Mouse (Mus musculus) adrenal gland, postnatal 10 days (tissue): Measurements from ENCODE around the gene Calr4. TPM values are rescaled to one million over a fixed set of nuclear protein-coding genes. Genes with fewer than 3 reads are reported as not detected.

ENCODE experiments used
- DNase-seq: peaks from one replicate; pipeline ENCODE4 v3.0.0; 2021; ENCODE audit warnings: mixed read lengths
- long read RNA-seq, 2 experiments: library from polyadenylated mRNA; stranded (forward); transcript quantifications; one replicate each; pipeline ENCODE4 v2.0.0; 2021
- total RNA-seq, 2 experiments: library from RNA; stranded (reverse); gene quantifications; 2 replicates each; pipeline ENCODE4 v1.2.3; 2021

Calr4 gene
- total RNA-seq, result 1 to 10 TPM in 1 of 2 experiments, under 1 TPM in 1; 0.90 to 1.8 TPM
- long read RNA-seq, experiment 1, partial matches to known transcripts, result 1 of 2 reads
- long read RNA-seq, experiment 1, other reads (novel, unspliced or antisense), result 1 of 2 reads
- long read RNA-seq, experiment 2, partial matches to known transcripts, result 2 of 3 reads
- long read RNA-seq, experiment 2, other reads (novel, unspliced or antisense), result 1 of 3 reads

DNA sequence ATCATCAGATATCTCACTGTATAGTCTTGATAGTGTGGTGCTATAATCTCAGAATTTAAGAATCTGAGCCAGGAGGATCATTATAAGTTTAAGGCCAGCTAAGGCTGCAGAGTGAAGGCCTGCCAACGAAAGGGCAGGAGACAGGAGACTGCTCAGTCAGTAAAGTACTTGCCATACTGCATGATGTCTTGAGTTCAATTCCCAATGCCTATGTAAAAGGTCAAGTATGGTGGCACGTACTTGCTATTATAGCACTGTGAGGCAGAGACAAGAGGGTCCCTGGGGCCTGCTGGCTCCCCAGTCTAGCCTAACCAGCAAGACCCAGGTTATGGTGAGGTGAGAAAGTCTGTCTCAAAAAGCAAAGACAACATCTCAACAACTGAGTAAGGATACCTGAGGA is at the start of gene Calr4:
Gene Calr4 (plus strand): TSS at position 301 of the 400 bp plus-strand sequence.
- no peak for DNase-seq

DNA sequence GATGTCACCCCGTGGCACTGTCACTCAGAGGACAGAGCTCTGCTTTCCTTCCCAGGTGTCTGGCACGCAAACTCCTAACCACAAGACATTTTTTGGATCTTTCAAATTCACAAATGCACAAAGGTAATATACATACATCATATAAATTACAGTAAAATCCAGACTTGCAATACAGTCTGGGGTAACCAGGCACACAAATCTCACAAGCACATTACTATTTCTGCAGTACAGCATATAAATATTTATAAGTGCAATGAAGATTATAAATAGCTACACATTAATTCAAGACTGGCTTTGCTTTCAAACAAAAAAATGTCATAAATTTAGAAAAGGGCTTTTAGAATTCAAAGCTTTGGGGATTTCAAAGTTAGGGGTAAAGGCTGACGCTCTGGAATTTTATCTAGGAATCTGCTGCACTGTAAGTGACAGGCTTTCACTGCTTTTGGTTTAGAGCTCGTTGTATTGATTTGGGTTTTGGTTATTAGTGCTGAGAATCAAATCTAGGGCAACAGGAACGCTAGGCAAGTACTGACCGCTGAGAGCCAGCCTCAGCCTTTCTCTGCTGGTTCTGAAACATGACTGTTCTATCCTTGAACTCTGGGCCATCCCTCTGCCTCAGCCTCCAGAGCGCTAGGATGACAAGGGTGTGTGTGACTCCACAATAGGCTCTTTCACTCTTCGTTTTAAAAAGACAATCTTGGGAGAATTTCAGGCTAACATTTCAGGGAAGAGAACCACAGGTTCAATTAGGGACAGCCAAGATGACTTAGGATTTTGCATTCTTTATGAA is 48.5 kb upstream of the Calr4 start:
- DNase-seq, result no peak

DNA sequence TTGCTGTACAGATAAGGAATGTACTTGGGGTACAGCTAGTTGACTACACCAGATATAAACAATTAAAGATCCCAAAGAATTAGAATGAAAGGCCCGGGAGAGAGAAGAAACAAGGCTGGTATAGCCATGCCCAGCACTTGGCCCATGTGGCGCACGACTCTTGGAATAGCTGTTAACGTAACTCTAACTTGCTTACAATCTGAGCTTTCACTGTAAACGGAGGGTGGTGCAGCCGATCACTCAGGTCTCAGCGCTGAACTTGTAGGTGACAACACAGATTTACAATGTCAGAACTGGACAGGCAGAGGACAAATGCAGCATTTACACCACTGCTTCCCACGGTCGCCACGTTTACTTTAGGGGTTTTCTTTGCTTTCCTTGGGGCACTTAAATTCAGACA is 42.7 kb upstream of the Calr4 start:
- no peak for DNase-seq

DNA sequence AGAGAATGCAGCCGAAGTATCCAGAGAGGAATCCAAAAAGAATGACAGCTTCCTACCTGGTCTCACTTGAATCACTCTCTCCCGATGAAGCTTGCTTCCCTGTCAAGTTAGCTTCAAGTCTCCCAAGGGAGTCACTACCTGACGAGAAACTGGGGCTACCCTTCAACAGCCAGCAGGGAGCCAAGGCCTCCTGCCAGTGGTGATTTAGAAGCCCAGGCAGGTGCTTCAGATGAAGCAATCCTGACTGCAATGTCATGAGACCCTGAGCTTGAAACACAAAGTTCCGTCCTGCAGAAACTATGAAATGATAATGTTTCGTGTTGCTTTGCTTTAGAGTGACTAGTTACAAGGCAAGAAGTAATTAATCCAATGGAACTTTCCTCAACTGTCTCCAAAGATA is 40.4 kb upstream of the Calr4 start:
- DNase-seq, result no peak

DNA sequence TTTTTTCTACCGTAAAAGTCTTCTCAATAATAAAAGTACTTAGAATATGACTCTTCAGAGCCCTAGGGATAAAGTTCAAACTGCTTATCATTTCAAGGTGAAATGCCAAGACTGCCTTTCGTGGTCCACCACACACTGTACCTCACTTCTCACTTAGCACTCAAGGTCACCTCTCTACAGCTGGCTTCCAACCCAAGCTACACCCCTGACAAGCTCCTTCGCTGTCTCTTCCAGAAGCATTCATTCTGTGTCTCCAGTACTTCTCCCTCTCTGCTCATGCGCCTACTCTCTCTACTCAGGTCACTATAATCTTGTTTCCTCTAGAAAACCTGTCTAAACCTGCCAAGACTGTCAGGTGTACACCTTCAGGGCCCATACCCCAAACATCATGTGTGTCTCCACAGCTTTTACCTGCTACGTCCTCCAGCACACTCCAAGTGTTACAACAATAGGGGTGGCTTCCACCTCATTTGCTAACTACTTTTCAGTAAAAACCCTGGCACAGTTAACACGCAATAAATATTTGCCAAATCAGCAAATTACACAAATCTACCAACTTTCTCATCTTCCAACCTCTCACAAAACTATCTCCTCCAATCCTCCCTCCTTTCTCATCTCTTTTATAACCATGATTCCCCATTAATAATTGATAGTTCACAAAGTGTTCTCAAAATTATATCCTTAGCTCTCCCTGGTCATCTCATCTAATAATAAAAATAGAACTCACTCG is 38.2 kb upstream of the Calr4 start:
- DNase-seq, result no peak

- peak; percentile 69 for DNase-seq
Measured at GRCm38 (mm10) chr4:109199069-109199468, 35.2 kb upstream of the Calr4 start.

GRCm38 (mm10) chr4:109201582-109202424 is 32.5 kb upstream of the Calr4 start, which contains the start of gene Osbpl9:
Gene Osbpl9 (minus strand): TSS chr4:109202272.
- DNase-seq, result peak; percentile 99

GRCm38 (mm10) chr4:109203931-109204330 is 30.4 kb upstream of the Calr4 start:
- DNase-seq, result no peak

DNA sequence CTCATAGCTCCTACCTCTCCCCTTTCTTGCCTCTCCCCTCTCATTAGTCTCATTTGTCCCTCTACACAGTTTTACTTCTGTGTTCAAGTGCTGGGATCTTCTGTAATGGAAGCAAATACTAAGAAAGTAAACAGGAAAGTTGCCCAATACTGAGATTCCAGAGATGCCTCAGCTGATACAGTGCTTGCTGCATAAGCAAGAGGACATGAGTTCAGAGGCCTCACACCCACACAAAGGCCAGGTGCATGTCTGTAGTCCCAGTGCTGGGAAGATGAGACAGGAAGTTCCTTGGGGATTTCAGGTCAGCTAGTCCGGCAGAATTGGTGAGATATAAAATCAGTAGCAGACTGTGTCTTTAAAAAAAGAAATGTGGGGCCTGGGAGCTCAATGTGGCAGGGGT is 29.9 kb upstream of the Calr4 start:
- no peak for DNase-seq

DNA sequence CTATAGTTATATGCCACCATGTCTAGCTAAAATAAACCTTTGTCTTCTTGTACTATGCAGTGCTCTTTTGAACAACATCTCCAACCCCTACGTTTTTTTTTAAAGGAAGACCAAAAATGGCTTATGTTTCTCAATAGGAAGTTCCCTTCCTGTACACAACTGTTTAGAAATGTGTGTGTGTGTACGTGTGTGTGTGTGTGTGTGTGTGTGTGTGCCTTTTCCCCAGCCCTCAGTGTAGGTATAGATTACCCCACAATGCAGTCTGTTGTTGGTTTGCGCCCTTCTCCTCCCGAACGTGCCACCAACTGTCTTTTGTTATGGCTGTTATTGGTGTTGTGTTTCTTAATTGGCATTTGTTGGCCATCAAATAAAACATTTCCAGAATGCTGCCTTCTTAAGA is 26.8 kb upstream of the Calr4 start:
- no peak for DNase-seq

DNA sequence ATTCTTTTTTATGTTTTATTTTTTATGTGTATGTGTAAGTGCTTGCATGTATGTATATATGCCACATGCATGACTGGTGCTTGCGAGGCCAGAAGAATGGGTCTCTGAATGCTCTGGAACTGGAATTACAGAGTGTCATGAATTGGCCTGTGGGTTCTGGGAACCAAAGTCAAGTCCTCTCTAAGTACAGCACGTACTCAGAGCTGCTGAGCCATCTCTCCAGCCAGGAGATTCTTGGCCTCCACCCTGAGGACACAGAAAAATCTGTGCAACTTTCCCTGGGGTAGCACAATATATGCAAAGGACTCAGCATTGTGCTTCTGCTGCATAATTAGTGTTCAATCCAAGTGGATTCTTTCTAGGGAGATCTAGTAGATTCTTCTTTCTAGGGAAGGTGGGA is 24.0 kb upstream of the Calr4 start:
- no peak for DNase-seq

- DNase-seq, result no peak
Measured at GRCm38 (mm10) chr4:109210881-109211280, 23.4 kb upstream of the Calr4 start.

DNA sequence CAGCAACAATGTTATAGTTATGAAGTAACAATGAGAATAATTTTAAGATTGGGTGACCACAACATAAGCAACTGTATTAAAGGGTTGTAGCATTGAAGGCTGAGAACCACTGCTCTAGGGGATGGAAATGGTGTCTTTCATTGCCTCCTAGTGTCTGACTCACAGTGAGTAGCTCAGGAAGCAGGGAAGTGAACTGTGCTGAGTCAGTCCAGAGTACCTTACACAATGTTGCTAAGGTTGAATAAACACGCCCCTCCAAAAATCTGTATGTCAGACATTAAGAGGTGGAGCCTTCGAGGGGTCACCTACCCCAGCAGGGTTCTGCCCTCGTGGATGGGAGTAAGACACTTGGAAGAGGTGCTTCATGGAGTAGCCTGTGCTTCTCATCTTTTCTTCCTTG is 20.3 kb upstream of the Calr4 start:
- DNase-seq, result no peak

GRCm38 (mm10) chr4:109218008-109218407 is 16.3 kb upstream of the Calr4 start:
- no peak for DNase-seq

DNA sequence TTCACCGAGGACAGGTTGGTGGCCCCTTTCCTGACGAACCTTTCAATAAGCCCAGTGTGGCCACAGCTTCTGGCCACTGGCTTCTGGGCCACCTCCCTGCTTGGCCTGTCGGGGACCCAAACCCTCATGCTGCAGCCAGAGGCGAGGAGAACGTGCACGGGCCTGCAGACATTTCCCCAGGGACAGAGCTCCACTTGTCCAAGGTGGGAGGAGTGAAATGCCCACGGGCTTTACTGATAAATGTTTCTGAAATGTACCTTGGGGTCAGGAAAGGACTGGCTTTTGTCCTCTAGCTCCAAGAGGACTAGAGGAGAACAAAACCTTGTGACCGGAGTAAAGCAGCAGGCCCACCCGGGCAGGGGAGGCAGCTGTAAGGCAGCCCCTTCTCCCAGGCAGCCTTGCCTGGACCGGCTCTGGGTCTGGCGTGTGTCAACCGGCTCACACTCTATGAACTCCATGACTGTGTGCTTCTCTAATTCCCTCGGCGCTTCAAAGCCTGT is 13.8 kb upstream of the Calr4 start:
- peak; percentile 36 for DNase-seq

DNA sequence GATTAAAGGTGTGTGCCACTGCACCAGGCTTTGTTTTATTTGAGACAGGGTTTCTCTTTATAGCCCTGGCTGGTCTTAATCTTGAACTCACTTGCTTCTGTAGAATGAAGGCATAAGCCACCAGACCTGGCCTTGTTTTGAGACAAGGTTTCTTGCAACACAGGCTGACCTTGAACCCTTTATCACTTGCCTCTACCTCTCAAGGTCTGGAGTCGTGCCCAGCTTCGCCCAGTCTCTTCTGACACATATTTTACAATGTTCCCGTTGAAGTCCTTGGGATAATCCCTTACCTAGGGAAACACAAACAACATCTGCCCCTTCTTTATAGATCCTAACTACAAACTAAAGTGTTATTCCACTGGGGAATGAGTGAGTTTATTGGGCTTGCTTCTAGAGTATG is 12.3 kb upstream of the Calr4 start:
- DNase-seq, result peak; percentile 85

- peak; percentile 89 for DNase-seq
Measured at GRCm38 (mm10) chr4:109224762-109225552, 9.3 kb upstream of the Calr4 start.

GRCm38 (mm10) chr4:109225606-109226005 is 8.7 kb upstream of the Calr4 start:
- no peak for DNase-seq

GRCm38 (mm10) chr4:109226071-109226470 is 8.2 kb upstream of the Calr4 start:
- no peak for DNase-seq

- no peak for DNase-seq
Measured at GRCm38 (mm10) chr4:109229766-109230279, 4.5 kb upstream of the Calr4 start.

- peak; percentile 35 for DNase-seq
Measured at GRCm38 (mm10) chr4:109234806-109235350, 593 bp downstream of the Calr4 start.
